Mouse (Mus musculus): ENCODE data around the gene N4bp2.

N4bp2 gene

DNA sequence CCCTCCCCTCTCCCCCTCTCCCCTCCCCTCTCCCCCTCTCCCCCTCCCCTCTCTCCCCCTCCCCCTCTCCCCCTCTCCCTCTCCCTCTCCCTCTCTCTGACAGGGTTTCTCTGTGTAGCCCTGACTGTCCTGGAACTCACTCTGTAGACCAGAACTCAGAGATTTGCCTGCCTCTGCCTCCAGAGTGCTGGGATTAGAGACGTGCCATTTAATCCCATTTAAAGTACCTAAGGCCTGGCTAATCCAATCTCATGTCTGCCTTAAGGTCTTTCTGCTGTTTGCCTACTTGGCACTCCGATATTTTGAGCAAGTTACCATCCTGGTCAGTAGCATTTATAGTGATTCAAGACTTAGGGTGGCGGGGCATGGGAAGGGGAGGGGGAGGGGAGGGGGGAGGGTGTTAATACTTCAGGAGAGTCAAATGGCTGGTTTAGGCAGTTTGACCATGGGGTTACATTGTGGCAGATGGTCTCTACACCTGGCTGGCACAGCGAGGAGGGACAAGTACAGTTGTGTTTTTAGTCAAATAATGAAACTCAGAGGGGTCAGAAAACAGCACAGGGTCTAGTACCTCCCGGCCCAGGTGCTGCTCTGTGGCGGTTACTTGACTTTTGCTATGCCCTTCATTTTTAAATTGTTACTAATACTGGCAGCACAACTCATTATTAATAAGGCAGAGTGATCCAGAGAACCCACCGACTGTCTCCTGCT is 99.1 kb downstream of the N4bp2 start:
- no peak for DNase-seq (ENCODE audit: extremely low spot score)

- no peak for DNase-seq (ENCODE audit: extremely low spot score)
These were observed 100.0 kb downstream of the N4bp2 start for GRCm38 (mm10) chr5:65863349-65863749.

DNA sequence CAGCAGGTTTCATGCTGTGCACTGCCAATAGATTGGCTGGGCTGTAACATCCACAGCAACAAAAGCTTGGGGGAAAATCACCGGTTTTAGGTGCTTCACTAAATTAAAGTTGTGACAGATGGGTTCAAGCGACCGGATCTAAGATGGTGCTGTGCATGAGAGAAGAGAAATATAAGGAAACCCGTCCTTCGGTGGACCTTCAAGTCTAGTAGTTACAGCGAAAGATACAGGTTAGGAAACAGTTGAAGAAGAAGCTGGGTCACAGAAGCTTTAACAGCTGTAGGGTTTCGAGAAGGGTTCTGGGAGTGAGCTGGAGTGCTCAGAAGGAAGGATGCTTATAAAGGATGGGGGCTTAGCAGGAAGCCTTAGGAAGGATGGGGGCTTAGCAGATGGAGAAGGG is 101.2 kb downstream of the N4bp2 start:
- no peak for DNase-seq (ENCODE audit: extremely low spot score)

DNA sequence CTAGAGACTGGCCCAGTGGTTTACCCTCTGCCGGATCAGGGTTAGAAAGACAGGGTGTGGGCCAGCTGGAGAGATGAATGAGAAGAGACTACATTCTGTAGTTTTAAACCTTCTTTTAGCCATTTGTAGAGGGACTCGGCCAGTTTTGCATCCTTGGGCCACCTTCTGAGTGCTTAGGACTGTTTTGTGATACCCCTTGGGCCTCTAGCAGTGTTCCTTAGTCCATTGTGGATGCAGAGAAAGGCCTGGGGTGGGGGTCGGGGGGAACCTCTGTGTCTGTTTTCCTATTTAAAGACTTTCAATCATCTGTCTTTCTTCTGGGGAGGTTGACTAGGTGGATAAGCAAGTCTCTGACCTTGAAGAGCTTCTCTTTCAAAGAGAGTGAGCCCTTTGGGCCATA is 101.6 kb downstream of the N4bp2 start:
- no peak for DNase-seq (ENCODE audit: extremely low spot score)

- DNase-seq (ENCODE audit: extremely low spot score), result no peak
These were observed 103.3 kb downstream of the N4bp2 start for GRCm38 (mm10) chr5:65866591-65866990.

DNA sequence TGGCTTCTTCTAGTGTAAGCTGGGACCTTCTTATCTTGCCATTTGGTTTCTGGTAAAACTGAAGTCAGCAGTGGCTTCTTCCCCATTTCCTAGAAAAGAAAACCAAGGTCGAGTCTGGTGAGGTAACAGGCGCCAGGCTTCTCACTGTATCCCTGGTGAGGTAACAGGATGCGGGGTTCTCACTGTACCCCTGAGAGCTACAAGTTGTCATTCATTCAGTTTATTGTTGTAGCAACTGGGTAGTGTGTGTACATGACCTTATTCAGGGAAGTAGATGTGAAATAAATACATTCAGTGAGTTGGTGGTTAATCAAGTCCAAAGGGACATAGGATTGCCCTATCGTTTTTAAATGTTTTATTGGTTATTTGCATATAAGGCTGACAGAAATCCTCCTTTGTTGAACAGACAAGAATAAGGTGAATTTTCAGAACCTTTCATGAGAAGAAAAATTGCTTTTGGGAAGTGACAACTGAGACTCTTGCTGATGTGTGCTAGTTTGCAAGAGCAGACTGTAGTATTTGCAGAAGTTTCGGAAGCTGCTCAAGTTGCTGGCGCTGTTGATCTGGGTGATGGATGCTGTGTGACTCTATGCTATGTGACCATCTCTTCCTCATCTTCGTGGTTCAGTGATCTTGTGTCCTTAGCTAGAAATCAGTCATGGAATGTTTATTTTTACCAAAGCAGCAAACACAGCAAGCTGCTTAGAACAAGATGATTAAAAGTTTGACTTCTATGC is 104.2 kb downstream of the N4bp2 start:
- DNase-seq (ENCODE audit: extremely low spot score), result no peak

DNA sequence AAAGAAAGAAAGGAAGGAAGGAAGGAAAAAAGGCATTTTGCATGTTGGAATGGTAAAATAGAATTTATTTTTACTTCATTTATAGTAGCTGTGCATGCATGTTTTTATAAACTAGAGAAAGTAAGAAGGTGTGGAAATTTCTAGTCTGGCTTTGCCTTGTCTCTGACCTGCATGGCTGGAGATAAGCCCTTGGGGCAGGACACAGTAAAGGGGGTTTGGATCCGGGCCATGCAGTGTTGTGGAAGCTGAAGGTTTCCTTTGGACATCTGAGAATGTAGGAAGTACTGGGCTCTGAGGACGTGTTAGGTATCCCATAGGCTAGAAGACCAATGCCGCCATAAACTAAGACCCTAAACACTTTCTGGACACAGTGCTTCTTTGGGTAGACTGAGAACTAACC is 105.1 kb downstream of the N4bp2 start:
- DNase-seq (ENCODE audit: extremely low spot score), result no peak

GRCm38 (mm10) chr5:65869660-65870059 is 106.3 kb downstream of the N4bp2 start:
- DNase-seq (ENCODE audit: extremely low spot score), result no peak

- DNase-seq (ENCODE audit: extremely low spot score), result no peak
These were observed 108.1 kb downstream of the N4bp2 start for GRCm38 (mm10) chr5:65871276-65871875.

DNA sequence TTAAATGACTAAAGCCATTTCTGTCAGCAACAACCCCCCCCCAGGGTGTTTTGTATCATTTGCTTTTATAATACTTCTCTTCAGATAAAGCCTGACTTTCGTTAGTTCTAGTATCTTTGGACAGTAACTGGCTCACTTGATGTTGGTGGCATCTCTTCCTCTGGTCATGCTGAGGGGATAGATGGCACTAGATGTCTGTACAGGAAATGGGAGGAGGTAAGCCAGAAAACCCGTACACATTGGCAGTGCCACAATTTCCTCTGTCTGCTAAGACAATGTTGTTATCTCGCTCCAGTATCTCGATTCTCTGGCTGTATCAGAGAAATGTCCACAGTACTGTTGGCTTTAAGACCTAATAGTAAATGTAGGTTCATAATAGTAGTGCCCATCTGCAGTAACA is 109.9 kb downstream of the N4bp2 start:
- no peak for DNase-seq (ENCODE audit: extremely low spot score)

DNA sequence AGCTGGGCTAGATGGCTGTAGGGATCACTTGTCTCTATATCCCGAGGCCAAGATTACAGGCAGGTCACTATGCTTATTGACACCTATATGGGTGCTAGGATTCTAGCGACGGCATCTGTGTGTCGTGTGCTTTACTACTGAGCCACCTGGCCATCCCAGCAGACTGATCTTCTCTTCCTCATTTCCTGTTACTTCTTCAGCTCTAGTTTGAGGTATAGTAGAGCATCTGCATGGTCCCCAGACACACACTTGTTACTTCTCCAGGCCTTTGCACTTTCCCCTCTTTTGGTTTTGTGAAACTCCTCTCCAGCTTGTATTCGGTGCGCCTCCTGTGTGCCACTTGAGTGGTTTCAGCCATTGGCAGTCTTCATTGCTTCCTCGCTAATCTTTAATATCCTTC is 111.9 kb downstream of the N4bp2 start:
- DNase-seq (ENCODE audit: extremely low spot score), result no peak

- no peak for DNase-seq (ENCODE audit: extremely low spot score)
These were observed 115.0 kb downstream of the N4bp2 start for GRCm38 (mm10) chr5:65878367-65878766.
